Mouse (Mus musculus): ENCODE results near the gene Hist2h2ab. TPM values are rescaled to one million over a fixed set of nuclear protein-coding genes. Genes with fewer than 3 reads are reported as not detected.
"Not testable (repeated sequence)": the region's sequence is repeated elsewhere in the genome, so short reads cannot be mapped to it uniquely, and the experiment has no call there.

Gene Hist2h2ab
- polyA plus RNA-seq, 1 experiment from 2014 or later, result 0.63 TPM

DNA sequence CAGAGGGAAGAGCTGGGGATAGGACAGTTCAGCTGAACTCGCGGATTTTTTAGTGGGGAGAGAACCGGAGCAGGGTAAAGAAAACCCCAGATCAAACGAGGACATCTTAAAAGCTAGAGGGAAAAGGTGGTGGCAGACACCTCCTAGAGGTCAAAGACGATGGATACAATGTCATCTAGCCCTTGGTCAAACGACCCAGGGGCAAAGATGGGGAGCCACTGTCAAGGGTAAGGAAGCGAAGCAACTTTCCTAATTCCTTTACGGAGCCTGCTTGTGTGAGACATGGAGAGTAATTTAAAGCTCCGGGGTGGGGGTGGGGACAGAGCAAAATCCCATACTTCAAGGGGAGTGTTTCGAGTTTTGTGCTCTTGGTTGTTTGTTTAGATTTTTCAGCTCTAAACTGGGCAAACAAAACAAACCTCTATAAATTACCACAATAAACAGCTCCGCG is 449 bp upstream of the Hist2h2ab start:
- Histone ChIP-seq H3K27me3 (ENCODE audit: low read depth, poor library complexity, severe bottlenecking) (no peaks in the 10 kb centered on the region), H3K9me3 (replicated peaks) (no peaks in the 10 kb centered on the region), H3K4me1 (peaks cover 28% of the 10 kb centered on the region), H3K4me3 (peak overlapping the region; percentile 65), H3K36me3 (no peaks in the 10 kb centered on the region), H3K27ac (peak overlapping the region; percentile 97)
- peak; percentile 61 for DNase-seq (ENCODE audit: low spot score)
- under 1% methylated on average over 12 of the region's 12 CpGs for WGBS

GRCm38 (mm10) chr3:96220131-96220764 is 583 bp downstream of the Hist2h2ab start:
- peak; percentile 59 for DNase-seq (ENCODE audit: low spot score)
- not testable (repeated sequence) for H3K9me3 ChIP-seq (replicated peaks); H3K27me3 ChIP-seq (ENCODE audit: low read depth, poor library complexity, severe bottlenecking); H3K36me3 ChIP-seq
- Histone ChIP-seq H3K27ac (peak overlapping the region; percentile 97), H3K4me1 (peaks cover 28% of the 10 kb centered on the region), H3K4me3 (peak overlapping the region; percentile 65)
- under 1% methylated on average over 31 of the region's 47 CpGs for WGBS

GRCm38 (mm10) chr3:96220765-96221639 is 1.3 kb downstream of the Hist2h2ab start, which contains the start of the genes Hist2h2ac and Hist2h2be:
Gene Hist2h2ac, minus strand, starts transcription at chr3:96220880.
Gene Hist2h2be, plus strand, starts transcription at chr3:96221119.
- WGBS, result under 1% methylated on average over 43 of the region's 43 CpGs
- peak within 1 kb of the TSS; percentile 97 for H3K27ac ChIP-seq
- peak within 1 kb of the TSS; percentile 65 for H3K4me3 ChIP-seq
- H3K27me3 ChIP-seq (ENCODE audit: low read depth, poor library complexity, severe bottlenecking), result no peaks in the 10 kb centered on the region
- no peaks in the 10 kb centered on the region for H3K36me3 ChIP-seq
- DNase-seq (ENCODE audit: low spot score), result peak; percentile 80
- peaks cover 29% of the 10 kb centered on the region for H3K4me1 ChIP-seq
- no peaks in the 10 kb centered on the region for H3K9me3 ChIP-seq (replicated peaks)

DNA sequence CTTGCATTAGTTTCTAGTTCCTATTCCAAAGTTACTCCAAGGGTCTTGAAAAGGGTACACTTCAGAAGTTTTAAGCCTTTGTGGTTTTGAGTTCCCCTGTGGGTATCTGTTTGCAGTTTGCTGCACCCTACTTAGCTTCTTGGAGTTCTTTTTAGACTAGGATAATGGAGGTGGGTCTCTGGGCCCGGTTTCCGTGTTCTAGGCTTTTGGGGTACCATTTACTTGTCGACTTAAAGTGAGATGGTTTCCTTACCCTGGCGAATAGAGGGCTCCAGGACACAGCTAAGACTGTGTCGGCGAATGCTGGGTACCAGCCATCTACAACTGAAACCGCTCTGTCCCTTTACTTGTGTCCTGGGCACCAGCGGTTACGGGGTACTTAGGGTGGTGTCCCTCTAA is 2.0 kb downstream of the Hist2h2ab start:
- Histone ChIP-seq H3K4me1 (peaks cover 33% of the 10 kb centered on the region), H3K27ac (peak overlapping the region; percentile 97), H3K27me3 (ENCODE audit: low read depth, poor library complexity, severe bottlenecking) (no peaks in the 10 kb centered on the region), H3K4me3 (peak overlapping the region; percentile 65), H3K36me3 (no peaks in the 10 kb centered on the region), H3K9me3 (replicated peaks) (no peaks in the 10 kb centered on the region)
- 26% methylated on average over 9 of the region's 9 CpGs for WGBS
- DNase-seq (ENCODE audit: low spot score), result no peak

- H3K4me3 ChIP-seq, result no peak overlapping the region
- no peaks in the 10 kb centered on the region for H3K9me3 ChIP-seq (replicated peaks)
- no peaks in the 10 kb centered on the region for H3K36me3 ChIP-seq
- WGBS, result 93% methylated on average over 4 of the region's 4 CpGs
- DNase-seq (ENCODE audit: low spot score), result no peak
- no peak overlapping the region for H3K27ac ChIP-seq
- no peaks in the 10 kb centered on the region for H3K27me3 ChIP-seq (ENCODE audit: low read depth, poor library complexity, severe bottlenecking)
- H3K4me1 ChIP-seq, result peaks cover 33% of the 10 kb centered on the region
Measured at GRCm38 (mm10) chr3:96222774-96223173, 3.1 kb downstream of the Hist2h2ab start.

GRCm38 (mm10) chr3:96225421-96225820 is 5.8 kb downstream of the Hist2h2ab start:
- Histone ChIP-seq H3K4me1 (peaks cover 25% of the 10 kb centered on the region), H3K9me3 (replicated peaks) (no peaks in the 10 kb centered on the region), H3K27ac (peak overlapping the region; percentile 66), H3K36me3 (no peaks in the 10 kb centered on the region), H3K27me3 (ENCODE audit: low read depth, poor library complexity, severe bottlenecking) (no peaks in the 10 kb centered on the region), H3K4me3 (no peak overlapping the region)
- DNase-seq (ENCODE audit: low spot score), result no peak
- 50% methylated on average over 2 of the region's 2 CpGs for WGBS

- peaks cover 15% of the 10 kb centered on the region for H3K4me1 ChIP-seq
- H3K27me3 ChIP-seq (ENCODE audit: low read depth, poor library complexity, severe bottlenecking), result no peaks in the 10 kb centered on the region
- H3K36me3 ChIP-seq, result no peaks in the 10 kb centered on the region
- H3K27ac ChIP-seq, result peak overlapping the region; percentile 51
- no peaks in the 10 kb centered on the region for H3K9me3 ChIP-seq (replicated peaks)
- 71% methylated on average over 8 of the region's 8 CpGs for WGBS
- H3K4me3 ChIP-seq, result no peak overlapping the region
- DNase-seq (ENCODE audit: low spot score), result no peak
Measured at GRCm38 (mm10) chr3:96226695-96227648, 7.3 kb downstream of the Hist2h2ab start.

GRCm38 (mm10) chr3:96228828-96229227 is 9.2 kb downstream of the Hist2h2ab start:
- Histone ChIP-seq H3K27me3 (ENCODE audit: low read depth, poor library complexity, severe bottlenecking) (no peaks in the 10 kb centered on the region), H3K4me1 (peaks cover 11% of the 10 kb centered on the region), H3K27ac (no peak overlapping the region), H3K9me3 (replicated peaks) (no peaks in the 10 kb centered on the region), H3K4me3 (no peak overlapping the region), H3K36me3 (no peaks in the 10 kb centered on the region)
- 66% methylated on average over 2 of the region's 2 CpGs for WGBS
- no peak for DNase-seq (ENCODE audit: low spot score)

DNA sequence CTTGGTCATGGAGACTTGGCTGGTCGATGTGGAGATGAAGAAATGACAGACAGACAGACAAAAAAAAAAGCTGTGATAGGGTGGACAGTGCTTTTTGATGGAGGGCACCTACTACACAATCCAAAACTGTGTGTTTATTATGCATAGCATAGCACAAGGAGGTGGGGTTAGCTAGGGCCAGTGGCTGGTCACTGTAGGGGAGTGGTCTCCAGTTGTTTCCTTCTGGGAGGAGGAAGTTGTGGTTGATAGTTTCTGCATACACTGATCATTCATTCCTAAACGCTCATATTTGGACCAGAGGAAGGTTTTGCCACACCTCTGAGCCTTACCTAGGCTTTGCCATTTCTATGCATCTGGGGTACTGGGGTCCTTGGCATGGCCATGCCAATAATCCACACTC is 10.7 kb downstream of the Hist2h2ab start:
- no peak overlapping the region for H3K4me3 ChIP-seq
- no peak for DNase-seq (ENCODE audit: low spot score)
- 86% methylated on average over 2 of the region's 2 CpGs for WGBS
- no peak overlapping the region for H3K27ac ChIP-seq
- H3K4me1 ChIP-seq, result peaks cover 8% of the 10 kb centered on the region
- H3K9me3 ChIP-seq (replicated peaks), result no peaks in the 10 kb centered on the region
- H3K27me3 ChIP-seq (ENCODE audit: low read depth, poor library complexity, severe bottlenecking), result no peaks in the 10 kb centered on the region
- no peaks in the 10 kb centered on the region for H3K36me3 ChIP-seq

GRCm38 (mm10) chr3:96230910-96231757 is 11.5 kb downstream of the Hist2h2ab start:
- Histone ChIP-seq H3K4me3 (no peak overlapping the region), H3K27ac (no peak overlapping the region), H3K4me1 (peaks cover 2% of the 10 kb centered on the region; the same call in 1 of the 2 replicates), H3K9me3 (replicated peaks) (no peaks in the 10 kb centered on the region), H3K36me3 (no peaks in the 10 kb centered on the region), H3K27me3 (ENCODE audit: low read depth, poor library complexity, severe bottlenecking) (no peaks in the 10 kb centered on the region)
- whole genome bisulfite sequencing, result 78% methylated on average over 4 of the region's 4 CpGs
- no peak for DNase-seq (ENCODE audit: low spot score)

DNA sequence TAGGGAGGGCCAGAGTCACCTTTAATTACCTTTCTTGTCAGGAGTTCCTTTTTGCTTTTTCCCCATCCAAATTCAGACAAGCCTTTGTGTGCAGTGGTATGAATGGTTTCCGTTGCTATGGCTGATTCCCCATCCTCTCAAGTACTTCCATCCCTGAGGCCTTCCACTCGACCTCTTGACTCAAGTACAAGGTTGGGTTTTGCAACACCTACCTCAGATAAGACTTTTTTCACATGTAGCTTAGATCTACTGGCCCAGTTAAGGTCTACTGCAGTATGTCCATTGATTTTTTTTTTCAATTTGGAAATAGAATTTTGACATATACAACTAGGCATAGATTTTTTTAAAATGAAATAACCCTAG is 12.1 kb downstream of the Hist2h2ab start:
- no peak overlapping the region for H3K4me3 ChIP-seq
- no peaks in the 10 kb centered on the region for H3K9me3 ChIP-seq (replicated peaks)
- WGBS, result 68% methylated on average over 2 of the region's 2 CpGs
- H3K4me1 ChIP-seq, result peaks cover under 1% of the 10 kb centered on the region; the same call in 1 of the 2 replicates
- DNase-seq (ENCODE audit: low spot score), result no peak
- no peaks in the 10 kb centered on the region for H3K27me3 ChIP-seq (ENCODE audit: low read depth, poor library complexity, severe bottlenecking)
- no peak overlapping the region for H3K27ac ChIP-seq
- H3K36me3 ChIP-seq, result no peaks in the 10 kb centered on the region

DNA sequence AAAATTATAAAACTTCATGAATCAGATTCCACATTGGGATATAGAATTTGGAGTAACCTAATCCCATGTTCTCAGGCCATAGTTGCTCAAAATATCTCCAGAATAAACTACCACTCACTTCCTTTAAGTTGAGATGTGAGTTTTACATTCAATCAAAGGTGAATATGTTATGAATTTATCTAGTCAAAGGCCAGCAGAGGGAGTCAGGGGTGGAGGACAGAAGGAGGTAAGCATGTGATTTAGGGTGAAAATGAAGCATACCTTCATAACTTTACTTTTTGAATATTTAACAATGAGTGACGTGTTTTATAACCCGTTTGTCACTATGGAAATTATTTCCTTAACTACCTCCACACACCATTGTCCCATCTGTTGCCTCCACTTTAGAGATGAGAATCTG is 15.2 kb downstream of the Hist2h2ab start:
- Histone ChIP-seq H3K27me3 (ENCODE audit: low read depth, poor library complexity, severe bottlenecking) (no peaks in the 10 kb centered on the region), H3K9me3 (replicated peaks) (no peaks in the 10 kb centered on the region), H3K36me3 (no peaks in the 10 kb centered on the region), H3K4me1 (peaks cover 12% of the 10 kb centered on the region), H3K27ac (no peak overlapping the region), H3K4me3 (no peak overlapping the region)
- no peak for DNase-seq (ENCODE audit: low spot score)
- WGBS, result 87% methylated on average over 2 of the region's 2 CpGs

Data from limb, embryonic 10.5 days (tissue).